Mouse (Mus musculus): ENCODE measurements around the gene Shisa5. TPM values are rescaled to one million over a fixed set of nuclear protein-coding genes. Genes with fewer than 3 reads are reported as not detected.

Gene Shisa5
- polyA plus RNA-seq, 1 experiment from 2014 or later = 34.7 TPM

GRCm38 (mm10) chr9:108998287-108999166 is 39.8 kb upstream of the Shisa5 start:
- DNase-seq (ENCODE audit: low spot score) = no peak
- Histone ChIP-seq H3K27me3 (ENCODE audit: control insufficient read depth, insufficient read depth, low read length) (no peaks in the 10 kb centered on the region), H3K4me2 (ENCODE audit: low read depth) (no peak overlapping the region), H3K27ac (ENCODE audit: low read depth, low read length) (no peak overlapping the region), H3K9ac (ENCODE audit: low read length) (no peak overlapping the region), H3K4me1 (ENCODE audit: control insufficient read depth, insufficient read depth, low read length) (no peaks in the 10 kb centered on the region), H3K36me3 (ENCODE audit: control insufficient read depth, insufficient read depth, low read length) (no peaks in the 10 kb centered on the region), H3K4me3 (ENCODE audit: low read depth, low read length) (no peak overlapping the region), H3K9me3 (ENCODE audit: control insufficient read depth, low read length) (no peaks in the 10 kb centered on the region)
- WGBS = 87% methylated on average over 19 of the region's 19 CpGs
- no peak for ATAC-seq (ENCODE audit: insufficient read depth, low FRiP score, low TSS enrichment)

- Histone ChIP-seq H3K27me3 (ENCODE audit: control insufficient read depth, insufficient read depth, low read length) (no peaks in the 10 kb centered on the region), H3K4me2 (ENCODE audit: low read depth) (no peak overlapping the region), H3K9ac (ENCODE audit: low read length) (no peak overlapping the region), H3K36me3 (ENCODE audit: control insufficient read depth, insufficient read depth, low read length) (no peaks in the 10 kb centered on the region), H3K4me3 (ENCODE audit: low read depth, low read length) (no peak overlapping the region), H3K4me1 (ENCODE audit: control insufficient read depth, insufficient read depth, low read length) (no peaks in the 10 kb centered on the region), H3K9me3 (ENCODE audit: control insufficient read depth, low read length) (no peaks in the 10 kb centered on the region), H3K27ac (ENCODE audit: low read depth, low read length) (no peak overlapping the region)
- DNase-seq (ENCODE audit: low spot score) (no peak), ATAC-seq (ENCODE audit: insufficient read depth, low FRiP score, low TSS enrichment) (no peak)
- WGBS = 87% methylated on average over 4 of the region's 4 CpGs
Observed at GRCm38 (mm10) chr9:108999167-108999526, 39.2 kb upstream of the Shisa5 start.

GRCm38 (mm10) chr9:109000726-109001125 is 37.6 kb upstream of the Shisa5 start:
- Histone ChIP-seq H3K9me3 (ENCODE audit: control insufficient read depth, low read length) (no peaks in the 10 kb centered on the region), H3K27ac (ENCODE audit: low read depth, low read length) (no peak overlapping the region), H3K4me3 (ENCODE audit: low read depth, low read length) (no peak overlapping the region), H3K36me3 (ENCODE audit: control insufficient read depth, insufficient read depth, low read length) (0 out of 2 replicates have a peak, but pooled peaks cover under 1% of the 10 kb centered on the region), H3K4me1 (ENCODE audit: control insufficient read depth, insufficient read depth, low read length) (no peaks in the 10 kb centered on the region), H3K4me2 (ENCODE audit: low read depth) (no peak overlapping the region), H3K9ac (ENCODE audit: low read length) (no peak overlapping the region), H3K27me3 (ENCODE audit: control insufficient read depth, insufficient read depth, low read length) (no peaks in the 10 kb centered on the region)
- ATAC-seq (ENCODE audit: insufficient read depth, low FRiP score, low TSS enrichment) (no peak), DNase-seq (ENCODE audit: low spot score) (peak; percentile 78)
- WGBS = 4% methylated on average over 3 of the region's 3 CpGs

- Histone ChIP-seq H3K4me1 (ENCODE audit: control insufficient read depth, insufficient read depth, low read length) (no peaks in the 10 kb centered on the region), H3K4me3 (ENCODE audit: low read depth, low read length) (no peak overlapping the region), H3K4me2 (ENCODE audit: low read depth) (no peak overlapping the region), H3K27me3 (ENCODE audit: control insufficient read depth, insufficient read depth, low read length) (no peaks in the 10 kb centered on the region), H3K9me3 (ENCODE audit: control insufficient read depth, low read length) (no peaks in the 10 kb centered on the region), H3K27ac (ENCODE audit: low read depth, low read length) (no peak overlapping the region), H3K36me3 (ENCODE audit: control insufficient read depth, insufficient read depth, low read length) (0 out of 2 replicates have a peak, but pooled peaks cover 2% of the 10 kb centered on the region), H3K9ac (ENCODE audit: low read length) (no peak overlapping the region)
- ATAC-seq (ENCODE audit: insufficient read depth, low FRiP score, low TSS enrichment) = no peak
- DNase-seq (ENCODE audit: low spot score) = peak; percentile 45
- 51% methylated on average over 2 of the region's 2 CpGs for WGBS
Observed at GRCm38 (mm10) chr9:109003201-109003600, 35.2 kb upstream of the Shisa5 start.

- Histone ChIP-seq H3K9me3 (ENCODE audit: control insufficient read depth, low read length) (no peaks in the 10 kb centered on the region), H3K4me1 (ENCODE audit: control insufficient read depth, insufficient read depth, low read length) (no peaks in the 10 kb centered on the region), H3K9ac (ENCODE audit: low read length) (no peak overlapping the region), H3K4me3 (ENCODE audit: low read depth, low read length) (no peak overlapping the region), H3K4me2 (ENCODE audit: low read depth) (no peak overlapping the region), H3K36me3 (ENCODE audit: control insufficient read depth, insufficient read depth, low read length) (0 out of 2 replicates have a peak, but pooled peaks cover 2% of the 10 kb centered on the region), H3K27me3 (ENCODE audit: control insufficient read depth, insufficient read depth, low read length) (no peaks in the 10 kb centered on the region), H3K27ac (ENCODE audit: low read depth, low read length) (no peak overlapping the region)
- WGBS = 87% methylated on average over 21 of the region's 21 CpGs
- ATAC-seq (ENCODE audit: insufficient read depth, low FRiP score, low TSS enrichment) (no peak), DNase-seq (ENCODE audit: low spot score) (no peak)
Observed at GRCm38 (mm10) chr9:109007025-109007780, 31.2 kb upstream of the Shisa5 start.

- H3K9ac ChIP-seq (ENCODE audit: low read length) = no peak overlapping the region; the same call in 1 of the 2 replicates
- DNase-seq (ENCODE audit: low spot score) = no peak
Observed at GRCm38 (mm10) chr9:109008081-109008480, 30.3 kb upstream of the Shisa5 start.

GRCm38 (mm10) chr9:109008994-109009635 is 29.2 kb upstream of the Shisa5 start:
- H3K27me3 ChIP-seq (ENCODE audit: control insufficient read depth, insufficient read depth, low read length) = no peaks in the 10 kb centered on the region
- no peak overlapping the region for H3K27ac ChIP-seq (ENCODE audit: low read depth, low read length)
- no peaks in the 10 kb centered on the region for H3K4me1 ChIP-seq (ENCODE audit: control insufficient read depth, insufficient read depth, low read length)
- ATAC-seq (ENCODE audit: insufficient read depth, low FRiP score, low TSS enrichment) = no peak
- DNase-seq (ENCODE audit: low spot score) = no peak
- no peak overlapping the region for H3K4me3 ChIP-seq (ENCODE audit: low read depth, low read length)
- 0 out of 2 replicates have a peak, but pooled peaks cover 2% of the 10 kb centered on the region for H3K36me3 ChIP-seq (ENCODE audit: control insufficient read depth, insufficient read depth, low read length)
- no peak overlapping the region for H3K9ac ChIP-seq (ENCODE audit: low read length)
- H3K4me2 ChIP-seq (ENCODE audit: low read depth) = no peak overlapping the region
- no peaks in the 10 kb centered on the region for H3K9me3 ChIP-seq (ENCODE audit: control insufficient read depth, low read length)
- 78% methylated on average over 10 of the region's 10 CpGs for WGBS

More at GRCm38 (mm10) chr9:109008081-109008480, 30.3 kb upstream of the Shisa5 start:
- 81% methylated on average over 9 of the region's 9 CpGs for WGBS
- H3K9me3 ChIP-seq (ENCODE audit: control insufficient read depth, low read length) = no peaks in the 10 kb centered on the region
- H3K4me1 ChIP-seq (ENCODE audit: control insufficient read depth, insufficient read depth, low read length) = no peaks in the 10 kb centered on the region
- 0 out of 2 replicates have a peak, but pooled peaks cover 2% of the 10 kb centered on the region for H3K36me3 ChIP-seq (ENCODE audit: control insufficient read depth, insufficient read depth, low read length)
- no peak overlapping the region for H3K4me2 ChIP-seq (ENCODE audit: low read depth)
- H3K27me3 ChIP-seq (ENCODE audit: control insufficient read depth, insufficient read depth, low read length) = no peaks in the 10 kb centered on the region
- no peak overlapping the region for H3K4me3 ChIP-seq (ENCODE audit: low read depth, low read length)
- no peak for ATAC-seq (ENCODE audit: insufficient read depth, low FRiP score, low TSS enrichment)
- H3K27ac ChIP-seq (ENCODE audit: low read depth, low read length) = no peak overlapping the region

GRCm38 (mm10) chr9:109009636-109010315 is 28.6 kb upstream of the Shisa5 start:
- 58% methylated on average over 17 of the region's 17 CpGs for WGBS
- DNase-seq (ENCODE audit: low spot score) (no peak), ATAC-seq (ENCODE audit: insufficient read depth, low FRiP score, low TSS enrichment) (no peak)
- Histone ChIP-seq H3K4me2 (ENCODE audit: low read depth) (no peak overlapping the region), H3K4me1 (ENCODE audit: control insufficient read depth, insufficient read depth, low read length) (no peaks in the 10 kb centered on the region), H3K4me3 (ENCODE audit: low read depth, low read length) (no peak overlapping the region), H3K9me3 (ENCODE audit: control insufficient read depth, low read length) (no peaks in the 10 kb centered on the region), H3K27me3 (ENCODE audit: control insufficient read depth, insufficient read depth, low read length) (no peaks in the 10 kb centered on the region), H3K9ac (ENCODE audit: low read length) (no peak overlapping the region), H3K27ac (ENCODE audit: low read depth, low read length) (no peak overlapping the region), H3K36me3 (ENCODE audit: control insufficient read depth, insufficient read depth, low read length) (0 out of 2 replicates have a peak, but pooled peaks cover 2% of the 10 kb centered on the region)

All from neural tube, embryonic 11.5 days (tissue).